Mouse (Mus musculus) hindlimb bud, embryonic 11.5 days (tissue): Measurements from ENCODE around the gene Rnf130.

Experiments
- DNase-seq: peaks from one replicate; pipeline ENCODE4 v3.0.0-alpha.2; 2012; ENCODE audit warnings: low read depth, low spot score; ENCODE audit errors: extremely low spot score

The Rnf130 gene

GRCm38 (mm10) chr11:50024833-50025720, at the start of gene Rnf130:
Rnf130 (plus strand) TSS chr11:50025346.
- DNase-seq = peak; percentile 72

- DNase-seq = no peak
Observed at GRCm38 (mm10) chr11:49977963-49978568, 47.1 kb upstream of the Rnf130 start.

- no peak for DNase-seq
Observed at GRCm38 (mm10) chr11:49978935-49979334, 46.2 kb upstream of the Rnf130 start.

- no peak for DNase-seq
Observed at GRCm38 (mm10) chr11:49980681-49981235, 44.4 kb upstream of the Rnf130 start.

GRCm38 (mm10) chr11:49981321-49981963, 43.7 kb upstream of the Rnf130 start:
- DNase-seq = no peak

- DNase-seq = no peak
Observed at GRCm38 (mm10) chr11:49982094-49982493, 43.1 kb upstream of the Rnf130 start.

- DNase-seq = no peak
Observed at GRCm38 (mm10) chr11:49982881-49983280, 42.3 kb upstream of the Rnf130 start.

- DNase-seq = no peak
Observed at GRCm38 (mm10) chr11:49983875-49984552, 41.1 kb upstream of the Rnf130 start.

- no peak for DNase-seq
Observed at GRCm38 (mm10) chr11:49985009-49985408, 40.1 kb upstream of the Rnf130 start.

GRCm38 (mm10) chr11:49986277-49987036, 38.7 kb upstream of the Rnf130 start:
- peak; percentile 6 for DNase-seq

- no peak for DNase-seq
Observed at GRCm38 (mm10) chr11:49994536-49994935, 30.6 kb upstream of the Rnf130 start.

- DNase-seq = no peak
Observed at GRCm38 (mm10) chr11:49996398-49996797, 28.7 kb upstream of the Rnf130 start.

GRCm38 (mm10) chr11:49997321-49997720, 27.8 kb upstream of the Rnf130 start:
- no peak for DNase-seq

GRCm38 (mm10) chr11:50002853-50003252, 22.3 kb upstream of the Rnf130 start:
- no peak for DNase-seq

GRCm38 (mm10) chr11:50007776-50008175, 17.4 kb upstream of the Rnf130 start:
- no peak for DNase-seq

- no peak for DNase-seq
Observed at GRCm38 (mm10) chr11:50008231-50008630, 16.9 kb upstream of the Rnf130 start.

- DNase-seq = no peak
Observed at GRCm38 (mm10) chr11:50013016-50013415, 12.1 kb upstream of the Rnf130 start.

GRCm38 (mm10) chr11:50016503-50016902, 8.6 kb upstream of the Rnf130 start:
- no peak for DNase-seq

GRCm38 (mm10) chr11:50017511-50017910, 7.6 kb upstream of the Rnf130 start:
- DNase-seq = no peak

GRCm38 (mm10) chr11:50018848-50019247, 6.3 kb upstream of the Rnf130 start:
- no peak for DNase-seq
